Mouse (Mus musculus) left cerebral cortex, adult 9 months (tissue): ENCODE measurements at regions not wholly inside any gene's neighbourhood (a gene's known extent, or its start where the extent isn't known, plus 50 kb on each side); places are given as distances from the start of the nearest gene placed in this dataset.

ENCODE experiments used
- DNase-seq, 2 experiments: peaks; one replicate each; pipeline ENCODE4 v3.0.0; 2022; ENCODE audit warnings: low spot score in 2 of 2

DNA sequence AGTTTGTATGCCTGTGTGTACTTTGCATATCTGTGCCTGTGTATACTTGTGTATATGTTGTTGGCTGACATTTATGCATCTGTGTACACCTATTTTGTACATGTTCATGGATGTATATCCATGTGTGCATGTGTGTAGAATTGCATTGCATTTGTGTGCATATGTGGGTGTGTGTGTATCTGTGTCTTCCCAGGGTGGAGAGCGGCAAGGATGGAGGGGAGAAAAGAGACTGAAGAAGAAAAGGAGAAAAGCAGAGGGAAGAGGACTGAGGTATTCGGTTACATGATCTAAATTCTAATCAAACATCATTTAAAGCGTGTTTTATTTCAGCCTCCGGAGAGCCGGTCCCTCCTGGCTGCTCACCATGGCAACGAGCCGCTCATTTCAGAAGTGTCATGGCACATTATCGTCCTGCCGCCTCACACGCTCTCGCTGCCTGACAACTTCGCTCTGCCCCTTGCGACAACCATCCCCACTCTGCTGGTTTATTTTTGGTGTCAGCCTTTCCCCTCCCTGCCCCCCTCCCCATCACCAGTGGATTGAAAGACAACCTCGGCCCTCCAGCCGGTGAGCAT is 58.6 kb downstream of the Mrm1 start:
- DNase-seq = peak; percentile 51 to 74

DNA sequence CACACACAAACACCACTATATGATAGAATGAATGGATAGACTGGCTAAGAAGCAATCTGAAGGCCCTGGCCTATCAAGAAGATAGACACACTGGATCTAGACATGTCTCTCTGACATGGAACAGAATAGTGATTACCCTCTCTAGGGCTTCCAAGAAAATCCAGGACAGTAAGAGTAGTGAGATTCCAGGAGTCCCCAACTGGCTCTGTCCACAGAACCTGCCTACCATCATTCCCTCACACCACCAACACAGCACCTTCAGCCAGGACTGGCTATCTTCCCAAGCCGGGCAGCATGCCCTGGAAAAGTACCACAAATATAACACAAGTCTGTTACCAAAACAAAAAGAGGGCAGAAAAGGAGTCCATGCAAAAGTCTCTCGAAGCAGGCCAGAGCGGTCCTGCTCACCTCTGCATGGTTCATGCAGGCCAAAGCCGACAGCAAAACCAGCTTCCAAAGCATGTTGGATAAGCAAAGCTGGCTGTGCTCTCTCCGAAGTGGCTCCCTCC is 59.8 kb downstream of the Mrm1 start:
- peak; percentile 23 to 83 for DNase-seq

DNA sequence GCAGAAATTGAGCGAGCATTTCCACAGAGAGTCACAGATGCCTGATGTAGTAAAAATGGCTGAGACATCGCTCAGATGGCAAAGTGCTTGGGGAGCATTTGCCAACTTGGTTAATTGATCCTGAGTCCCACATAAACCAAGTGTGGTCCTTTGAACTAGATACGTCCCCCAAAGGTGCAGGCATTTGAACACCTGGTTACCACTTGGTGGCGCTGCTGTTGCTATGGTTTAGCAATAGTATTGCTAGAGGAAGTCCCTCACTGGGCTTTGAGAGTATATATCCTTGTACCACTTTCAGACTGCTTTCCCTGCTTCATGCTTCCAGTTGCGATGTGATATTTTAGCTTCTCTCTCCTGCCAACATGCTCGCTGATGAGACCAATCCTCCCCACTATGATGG is 67.3 kb downstream of the Mrm1 start:
- no peak for DNase-seq

DNA sequence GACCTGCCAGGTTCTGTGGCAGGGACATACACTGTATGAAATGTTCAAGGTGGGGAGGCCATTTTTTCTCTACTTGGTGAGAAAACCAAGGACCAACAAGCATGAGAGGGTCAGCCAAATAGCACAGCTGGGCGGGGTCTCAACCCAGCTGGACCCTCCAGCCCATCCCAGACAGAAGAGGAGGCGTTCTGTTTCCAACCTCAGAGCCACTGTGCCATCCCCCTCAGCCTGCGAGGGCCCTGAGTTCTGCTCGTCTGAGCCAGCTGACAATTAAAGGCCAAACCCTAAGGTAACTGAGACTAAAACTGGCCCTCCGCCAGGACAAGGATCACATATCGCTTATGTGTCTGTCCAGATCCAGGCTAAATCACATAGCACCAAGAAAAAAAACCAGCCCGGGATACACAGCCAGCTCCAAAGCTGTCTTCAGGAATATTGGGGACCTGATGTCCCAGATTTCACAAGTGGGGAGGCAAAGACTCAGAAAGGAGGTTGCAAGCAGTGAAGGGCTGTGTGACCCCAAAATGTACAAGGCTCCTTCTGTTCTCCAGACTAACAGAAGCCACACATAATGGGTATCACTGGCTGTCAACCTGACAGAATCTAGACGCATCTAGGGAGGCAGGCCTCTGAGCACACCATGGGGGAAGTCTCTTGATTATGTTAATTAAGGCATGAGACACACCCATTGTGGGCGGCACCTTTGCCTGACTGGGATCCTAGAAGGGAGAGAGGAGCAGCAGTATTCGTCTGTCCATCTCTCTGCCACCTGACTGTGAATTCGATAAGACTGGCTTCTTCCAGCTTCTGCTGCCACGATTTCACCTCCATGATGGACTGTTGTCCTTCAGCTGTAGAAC is 69.6 kb downstream of the Mrm1 start:
- no peak for DNase-seq

DNA sequence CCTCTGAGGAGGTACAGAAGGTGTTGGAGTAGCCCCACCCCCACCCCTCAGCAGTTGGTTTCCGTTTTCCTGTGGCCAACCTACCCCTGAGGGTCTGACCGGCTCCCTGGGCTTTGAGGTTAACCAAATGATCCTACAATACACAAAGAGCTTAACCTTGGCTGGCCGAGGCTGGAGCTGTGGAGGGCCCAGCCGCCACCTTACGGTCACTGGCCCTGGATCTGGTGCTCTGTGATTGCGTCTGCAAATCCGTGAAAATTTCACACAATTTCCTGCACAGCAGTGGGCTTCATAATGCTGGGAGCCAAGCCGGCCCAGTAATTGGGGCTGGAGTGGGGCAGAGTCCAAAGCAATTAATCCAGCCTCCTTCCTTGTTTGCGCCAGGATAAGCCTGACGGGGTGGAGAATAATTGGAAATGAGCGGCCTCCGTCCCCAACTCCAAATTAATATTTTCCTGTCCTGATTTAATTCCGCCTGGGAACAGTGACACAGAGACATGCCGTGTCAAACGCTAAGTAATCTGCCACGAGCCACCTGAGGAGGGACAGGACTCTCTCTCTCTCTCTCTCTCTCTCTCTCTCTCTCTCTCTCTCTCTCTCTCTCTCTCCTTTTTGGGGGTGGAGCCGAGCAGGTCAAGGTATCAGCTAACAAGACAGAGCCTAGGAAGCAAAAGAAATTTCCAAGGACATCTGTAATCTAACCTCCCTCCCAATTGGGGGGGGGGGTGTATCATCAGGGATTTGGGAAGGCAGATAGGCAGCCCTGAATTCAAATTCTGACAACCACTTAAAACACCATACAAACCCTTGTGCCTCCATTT is 80.3 kb downstream of the Mrm1 start:
- no peak for DNase-seq

DNA sequence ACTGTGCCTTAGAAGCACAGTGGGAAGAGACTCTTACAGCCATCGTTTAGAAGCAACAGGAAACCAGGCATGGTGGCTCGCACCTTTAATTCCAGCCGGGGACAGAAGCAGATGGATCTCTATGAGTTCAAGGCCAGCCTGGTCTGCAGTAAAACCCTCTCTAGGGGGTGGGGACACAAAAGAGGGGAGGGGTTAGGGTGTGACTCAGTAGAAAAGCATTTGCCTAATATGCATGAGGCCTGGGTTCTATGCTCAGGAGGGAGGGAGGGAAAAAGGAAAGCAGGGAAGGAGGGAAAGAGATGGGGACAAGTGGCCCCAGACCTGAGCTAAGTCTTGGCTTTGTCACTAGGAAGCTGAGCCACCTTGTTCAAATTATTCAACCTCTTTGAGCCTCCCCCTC is 81.2 kb downstream of the Mrm1 start:
- no peak for DNase-seq

DNA sequence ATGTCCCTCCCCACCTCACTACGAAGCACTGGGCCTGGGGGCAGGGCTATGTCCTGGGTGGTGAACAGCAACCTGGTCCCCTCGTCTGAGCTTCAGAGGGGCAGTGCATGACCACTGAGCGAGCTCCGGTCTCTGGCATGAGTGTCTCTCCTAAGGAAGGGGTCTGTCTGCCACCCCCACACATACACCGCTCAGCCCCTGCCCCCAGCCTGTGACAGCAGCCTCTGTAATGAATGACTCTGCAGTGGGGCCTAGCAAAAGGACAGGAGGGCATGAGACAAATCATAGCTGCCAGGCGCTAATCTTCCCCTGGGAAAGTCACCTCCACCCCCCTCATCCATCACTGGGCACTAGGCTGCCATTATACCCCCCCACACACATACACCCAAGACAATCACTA is 87.4 kb downstream of the Mrm1 start:
- DNase-seq = no peak

DNA sequence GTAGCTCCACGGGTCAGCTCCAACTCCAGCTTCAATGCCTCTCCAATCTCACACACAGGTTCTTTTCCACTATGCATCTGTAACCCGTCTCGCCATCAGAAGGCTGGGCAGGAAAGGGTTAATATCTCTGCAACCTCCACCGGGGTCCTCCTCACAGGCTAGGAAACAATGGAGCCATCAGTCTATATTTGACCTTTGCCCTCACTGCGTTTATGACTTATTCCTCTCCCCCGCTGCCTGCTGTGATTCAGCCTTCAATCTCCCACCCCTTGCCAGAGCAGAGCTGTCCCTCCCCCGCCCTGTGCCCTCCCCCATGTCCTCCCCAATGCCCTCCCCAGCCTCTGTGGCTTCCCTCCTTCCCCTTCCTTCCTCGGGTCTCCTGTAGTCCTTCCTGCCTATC is 89.1 kb downstream of the Mrm1 start:
- no peak for DNase-seq

DNA sequence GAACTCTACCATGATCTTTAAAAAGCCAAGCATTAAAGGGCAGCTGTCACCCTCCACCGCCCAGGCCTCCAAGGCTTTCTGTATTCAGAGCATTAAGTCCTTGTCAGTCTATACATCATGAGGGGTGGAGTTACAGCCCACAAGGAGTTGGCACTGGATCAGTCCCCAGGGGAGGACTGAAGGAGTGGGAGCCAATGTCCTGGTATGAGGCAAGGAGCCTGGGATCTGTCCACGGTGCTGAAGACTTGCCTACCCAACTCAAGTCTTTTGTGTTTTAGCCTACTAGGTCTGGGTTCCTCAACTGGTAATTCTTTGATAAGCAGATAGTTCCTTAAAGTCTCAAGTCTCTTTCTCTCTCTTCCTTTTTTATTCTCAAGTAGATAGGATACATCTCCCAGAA is 90.1 kb downstream of the Mrm1 start:
- no peak for DNase-seq

DNA sequence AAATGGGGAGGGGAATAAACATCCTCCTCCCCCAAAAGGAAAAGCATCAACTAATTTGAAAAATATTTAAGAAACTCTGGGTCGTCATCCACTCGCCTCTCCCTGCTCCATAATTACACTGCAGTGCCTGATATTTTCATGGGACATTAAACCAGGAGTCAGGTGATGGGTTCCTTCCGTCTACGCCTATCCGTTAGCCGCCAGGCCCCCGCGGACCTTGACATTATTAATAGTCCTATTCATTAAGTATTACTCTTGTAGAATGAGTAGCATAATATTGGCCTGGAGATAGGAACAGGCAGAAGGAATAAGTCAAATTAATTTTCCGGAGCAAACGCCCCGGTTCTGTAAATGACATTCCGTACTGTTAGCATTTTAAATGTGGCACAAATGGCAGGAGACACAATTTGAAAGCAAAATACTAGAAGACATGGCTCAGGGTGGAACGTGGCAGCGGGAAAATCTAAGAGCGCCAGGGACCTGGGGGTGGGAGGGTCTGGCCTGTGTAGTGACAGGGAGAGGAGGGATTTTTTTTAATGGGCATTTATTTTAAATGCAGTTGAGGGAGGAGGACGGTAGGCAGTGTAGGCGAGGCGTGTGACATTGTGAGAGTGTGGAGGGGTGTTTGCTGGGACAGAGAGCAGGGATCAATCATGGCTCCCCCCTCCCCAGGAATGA is 93.2 kb downstream of the Mrm1 start:
- DNase-seq = no peak

DNA sequence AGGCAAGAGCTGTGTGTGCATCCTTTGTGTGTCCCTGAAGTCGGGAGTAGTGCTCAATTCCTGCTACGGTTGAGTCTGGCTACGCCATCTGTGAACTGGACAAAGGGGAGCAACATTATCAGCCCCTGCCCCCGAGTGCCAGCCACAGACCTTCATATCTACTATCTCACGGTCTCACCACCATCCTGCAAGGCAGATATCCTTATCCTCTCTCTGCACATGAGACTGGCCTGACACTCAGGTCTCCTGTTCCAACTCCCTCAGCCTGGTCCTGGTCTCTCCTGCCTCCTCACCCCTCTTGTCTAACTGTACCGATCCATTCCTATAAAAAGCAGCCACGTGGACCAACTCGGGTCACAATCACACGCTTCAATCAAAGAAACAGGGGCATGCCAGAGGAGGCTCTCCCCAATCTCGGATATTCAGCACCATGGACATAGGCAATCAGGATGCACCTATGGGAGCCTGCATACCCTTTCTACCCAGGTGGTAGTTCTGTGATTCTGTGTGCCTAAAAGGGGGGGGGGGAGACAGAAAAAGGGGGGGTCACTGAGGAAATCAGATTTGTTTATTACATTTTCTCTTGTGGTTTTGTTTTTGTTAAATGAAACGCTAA is 94.0 kb downstream of the Mrm1 start:
- no peak for DNase-seq

DNA sequence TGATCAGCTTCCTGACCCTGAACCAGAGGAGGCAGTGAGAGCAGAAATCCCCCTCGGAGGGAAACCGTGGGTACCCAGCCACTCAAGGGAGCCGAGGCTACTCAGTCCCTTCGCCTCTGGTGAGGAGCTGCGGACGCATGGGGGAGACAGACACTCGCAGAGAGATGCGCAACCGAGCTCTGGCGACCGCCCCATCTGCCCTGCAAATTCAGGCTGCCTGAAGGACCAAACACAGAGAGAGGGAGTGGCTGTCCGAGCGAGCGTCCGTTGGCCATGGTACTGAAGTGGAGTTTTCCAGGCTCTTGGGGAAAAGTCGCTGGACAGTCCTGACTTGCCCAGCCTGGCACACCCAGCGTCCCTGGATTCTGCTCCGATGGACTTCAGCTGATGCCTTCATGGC is 95.2 kb downstream of the Mrm1 start:
- peak in 1 of 2 experiments; percentile 24 for DNase-seq

DNA sequence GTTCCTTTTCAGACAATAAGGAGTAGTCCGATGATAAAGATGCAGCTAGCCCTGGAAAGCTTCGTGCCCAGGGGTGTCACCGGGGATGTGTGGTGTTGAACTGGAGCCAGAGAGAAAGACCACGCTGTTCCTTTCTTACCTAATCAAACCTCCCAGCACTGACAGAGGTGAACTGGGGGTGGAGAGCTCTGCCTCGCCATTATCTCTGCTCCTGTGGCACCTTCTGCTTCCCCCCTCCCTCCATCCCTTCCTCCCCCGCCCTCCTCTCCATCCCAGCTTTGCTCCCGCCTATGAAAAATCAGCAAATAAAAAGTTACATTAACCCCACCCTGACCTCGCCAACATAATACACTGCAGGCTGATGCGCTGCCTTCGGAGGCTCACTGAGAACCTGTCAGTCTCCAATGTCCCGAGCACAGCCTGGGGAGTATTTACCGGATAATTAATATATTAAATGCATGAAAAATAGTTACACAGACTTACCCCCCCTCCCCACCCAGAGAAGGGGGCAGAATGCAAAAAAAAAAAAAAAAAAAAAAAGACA is 96.6 kb downstream of the Mrm1 start:
- no peak for DNase-seq

DNA sequence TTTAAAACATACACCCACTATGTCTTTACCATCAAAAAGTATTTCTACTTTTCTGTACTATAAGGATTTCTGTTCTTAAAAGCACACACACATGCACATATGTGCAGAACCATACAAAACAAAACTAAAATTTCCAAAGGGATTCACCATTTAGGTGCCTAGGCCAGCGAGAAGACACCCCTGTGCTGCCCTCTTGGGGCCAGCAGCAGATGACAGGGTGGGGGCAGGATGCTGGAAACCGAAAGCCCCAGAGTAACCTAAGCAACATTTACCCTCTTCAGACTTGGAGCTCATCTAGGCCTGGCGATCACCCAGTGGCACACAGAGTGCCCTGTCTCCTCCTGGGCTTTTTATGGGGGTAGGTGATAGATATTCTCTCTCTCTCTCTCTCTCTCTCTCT is 97.3 kb downstream of the Mrm1 start:
- no peak for DNase-seq

DNA sequence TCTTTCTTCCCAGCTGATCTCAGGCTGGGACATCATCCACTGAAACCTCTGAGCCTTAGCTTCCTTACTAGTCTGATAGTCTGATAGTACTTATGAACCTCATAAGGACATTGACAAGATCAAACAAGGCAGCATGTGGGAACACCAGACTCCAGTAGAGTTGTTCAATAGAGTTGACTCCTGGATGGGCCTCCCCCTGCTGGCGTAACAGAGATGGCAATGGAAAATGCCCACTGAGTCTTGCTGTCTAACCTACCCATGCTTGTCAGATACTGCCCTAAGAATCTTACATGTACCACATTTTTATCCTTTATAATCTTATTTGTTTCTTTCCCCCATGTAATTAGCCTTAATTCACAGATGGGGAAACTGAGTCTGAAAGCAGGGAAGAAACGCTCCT is 98.2 kb downstream of the Mrm1 start:
- no peak for DNase-seq

DNA sequence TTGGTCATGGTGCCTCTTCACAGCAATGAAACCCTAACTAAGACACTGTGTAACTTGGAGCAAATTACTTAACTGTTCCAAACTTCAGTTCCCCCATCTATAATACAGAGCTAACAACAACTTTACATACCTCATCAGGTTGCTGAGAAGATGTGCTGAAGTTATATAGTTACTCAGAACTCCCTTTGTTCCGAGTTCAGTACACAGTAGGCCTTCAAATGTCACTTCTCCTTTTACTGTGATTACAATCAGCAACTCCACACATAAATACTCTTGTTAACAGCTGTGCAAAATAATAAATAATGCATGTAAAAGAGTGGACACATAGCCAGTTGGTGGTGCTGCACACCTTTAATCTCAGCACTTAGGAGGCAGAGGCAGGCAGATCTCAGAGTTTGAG is 99.5 kb downstream of the Mrm1 start:
- no peak for DNase-seq

DNA sequence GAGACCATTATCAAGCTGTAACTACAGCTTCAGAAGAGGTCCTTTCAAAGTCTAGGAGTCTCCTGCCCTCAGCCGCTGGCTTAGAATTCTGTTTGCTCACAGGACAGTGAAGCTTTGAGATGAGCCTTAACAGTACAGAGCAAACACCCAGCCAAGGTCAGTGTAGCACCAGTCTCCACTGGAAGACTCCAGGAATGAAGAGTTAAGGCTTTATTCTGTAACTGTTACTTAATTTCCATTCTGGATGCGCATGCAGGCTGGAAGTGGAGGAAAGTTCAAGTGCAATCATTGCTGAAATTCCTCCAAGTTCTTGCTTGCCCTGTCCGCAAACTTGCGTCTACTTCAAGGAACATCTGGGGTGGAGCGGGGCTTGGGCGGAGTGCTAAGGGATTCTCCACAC is 106.6 kb downstream of the Mrm1 start:
- no peak for DNase-seq

DNA sequence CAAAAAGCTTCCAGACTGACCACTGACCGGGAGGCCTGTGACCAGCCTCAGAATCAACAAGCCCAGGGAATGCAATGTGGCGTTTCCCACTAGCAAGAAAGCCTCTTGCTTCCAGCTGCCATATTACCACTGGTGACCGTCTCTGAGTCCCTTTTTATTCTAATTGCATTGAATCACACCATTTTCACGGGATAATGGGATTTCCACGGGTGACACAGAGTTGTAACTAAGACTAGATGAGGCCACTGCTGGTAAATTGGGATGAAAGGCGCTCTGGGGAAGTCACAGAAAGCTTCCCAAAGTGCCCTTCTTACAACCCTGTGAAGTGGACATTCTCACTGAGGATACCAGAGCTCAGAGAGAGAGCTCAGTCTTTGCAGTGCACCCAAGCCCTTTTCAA is 107.4 kb downstream of the Mrm1 start:
- DNase-seq = no peak

DNA sequence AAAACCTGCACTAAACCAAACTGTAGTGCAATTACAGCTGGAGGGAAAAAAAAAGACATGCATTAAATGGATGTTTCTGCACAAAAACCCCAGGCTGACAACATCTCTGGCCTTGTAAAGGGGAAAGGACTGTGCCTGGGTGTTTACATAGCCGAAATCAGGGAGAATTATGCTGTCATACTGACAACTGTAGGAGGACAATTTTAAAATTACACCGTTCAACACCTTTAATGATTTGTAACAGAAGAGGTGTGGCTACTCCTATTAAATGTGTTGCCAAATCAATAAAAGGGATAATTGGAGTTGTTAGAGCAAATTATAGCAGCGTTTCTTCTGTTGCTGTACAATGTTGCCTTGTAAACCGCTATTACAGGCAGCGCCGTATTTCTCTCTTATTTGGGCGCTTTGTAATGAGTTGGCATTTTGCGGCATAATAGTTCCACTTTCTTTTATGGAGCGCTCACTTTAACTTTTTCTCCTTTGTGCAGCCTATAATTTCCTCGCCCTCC is 111.0 kb downstream of the Mrm1 start:
- DNase-seq = no peak

DNA sequence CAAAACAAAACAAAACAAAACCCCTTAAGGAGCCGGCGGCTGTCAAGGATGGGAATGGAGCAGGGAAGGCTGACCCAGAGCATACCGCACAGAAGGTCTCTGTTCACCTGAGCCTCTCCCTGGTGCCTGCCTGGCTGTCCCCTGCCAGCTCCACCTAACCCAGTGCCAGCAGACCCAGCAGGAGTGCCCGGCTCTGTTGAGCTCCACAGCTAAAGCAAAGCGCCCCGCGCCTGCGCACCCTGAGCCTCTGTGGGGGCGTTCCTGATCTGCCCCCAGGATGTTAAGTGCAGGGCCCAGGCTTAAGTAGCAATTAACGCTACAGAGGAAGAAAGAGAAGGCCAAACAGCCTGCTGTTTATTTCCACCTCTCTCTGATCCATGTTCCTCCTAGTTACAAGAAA is 111.5 kb downstream of the Mrm1 start:
- DNase-seq = no peak

DNA sequence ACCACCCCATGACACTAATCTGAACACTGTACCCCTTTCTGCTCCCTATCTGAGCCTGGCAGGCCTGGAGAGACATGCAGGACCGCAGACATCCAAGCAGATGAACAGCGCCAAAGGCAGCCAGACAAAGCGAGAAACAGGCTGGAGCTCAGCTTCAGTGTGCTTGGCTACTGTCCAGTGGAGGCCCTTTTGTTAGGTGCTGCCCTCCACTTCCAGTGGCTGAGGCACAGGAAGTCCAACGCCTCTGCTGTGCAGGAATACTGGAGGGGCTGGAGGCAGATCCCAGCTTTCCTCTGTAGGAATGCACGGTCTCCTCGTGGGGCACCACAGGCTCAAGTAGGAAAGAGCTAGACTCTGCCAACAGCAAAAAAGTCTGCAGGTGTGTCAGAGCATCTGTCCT is 112.6 kb downstream of the Mrm1 start:
- DNase-seq = no peak
